In the genomic region with DNA sequence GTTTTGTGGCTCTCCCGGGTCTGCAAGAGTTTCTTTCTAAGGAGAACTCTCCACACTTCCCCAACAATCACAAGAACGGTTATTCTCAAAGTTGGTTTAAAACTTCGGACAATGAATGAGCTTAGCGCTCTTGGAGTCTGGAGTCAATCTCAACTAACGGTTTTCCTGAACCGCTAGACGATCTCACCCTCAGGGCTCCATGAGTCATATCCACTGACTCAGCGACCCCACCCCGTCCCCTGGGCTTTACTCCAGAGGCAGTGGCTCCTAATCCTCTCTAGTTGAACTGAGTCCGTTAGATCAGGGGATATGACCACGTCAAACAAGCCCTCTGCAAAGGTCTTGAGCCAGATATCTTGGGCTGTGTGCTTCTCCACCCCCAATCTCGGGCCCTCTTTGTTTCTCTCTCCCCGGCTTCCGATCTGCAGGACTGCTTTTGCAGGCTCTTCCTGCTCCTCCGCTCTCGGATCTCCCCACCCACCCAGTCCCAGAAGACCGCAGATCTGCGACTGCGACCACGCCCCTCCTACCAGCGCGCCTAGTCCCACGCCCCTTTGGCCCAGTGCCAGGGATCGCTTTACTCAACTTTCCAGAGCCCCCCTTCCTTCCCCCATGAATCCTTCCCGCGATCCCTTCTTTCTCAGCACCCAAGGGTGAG, we compare ENCODE assay signal across 8 mouse cellular contexts. TPM values are rescaled to one million over a fixed set of nuclear protein-coding genes. Genes with fewer than 3 reads are reported as not detected.
DNase-seq lines count a peak whose midpoint lies in the region; ATAC-seq and TF ChIP-seq lines count a peak whose summit lies in the region.

A gene (plus strand): TSS at position 520 of the 658 bp plus-strand sequence.

- peaks cover 18% of the 10 kb centered on the region; the same call in 1 of the 2 replicates for H3K4me1 ChIP-seq in hindbrain, embryonic 14.5 days (replicated peaks; ENCODE audit: control insufficient read depth, insufficient read depth, low read length)

- peak within 1 kb of the TSS; percentile 74 for H3K4me3 ChIP-seq in hindbrain, embryonic 14.5 days (replicated peaks; ENCODE audit: low read length)
- peak within 1 kb of the TSS; percentile 52 for H3K4me3 ChIP-seq in left cerebral cortex, adult 2 months

- DNase-seq in ZHBTc4 (ENCODE audit: low read depth, low spot score) = peak; percentile 96
- DNase-seq in cerebellum, postnatal 14 days = peak; percentile 81 to 87
- peak; percentile 24 to 33 for DNase-seq in frontal cortex, postnatal 25 days (ENCODE audit: low spot score in 2 of 2)
- peak; percentile 87 for DNase-seq in hindbrain, embryonic 14.5 days (ENCODE audit: low spot score)
- DNase-seq in left cerebral cortex, adult 2 months (ENCODE audit: extremely low spot score in 1 of 2, low spot score in 2 of 2) = peak; percentile 37 to 54
- peak; percentile 10 to 30 for DNase-seq in right cerebral cortex, postnatal 36 days (ENCODE audit: low spot score in 2 of 2)
- peak; percentile 91 for DNase-seq in yolk sac, embryonic 10.5 days (ENCODE audit: low spot score)

- TF ChIP-seq CTCF in left cerebral cortex, adult 2 months (IDR thresholded peaks at IDR 0.05) = no peak

- no peaks in the 10 kb centered on the region for H3K9me3 ChIP-seq in hindbrain, embryonic 14.5 days (ENCODE audit: control insufficient read depth, low read length)

- no peaks in the 10 kb centered on the region for H3K27me3 ChIP-seq in hindbrain, embryonic 14.5 days (ENCODE audit: control insufficient read depth, insufficient read depth, low read length)

- under 1% methylated on average over 26 of the region's 26 CpGs for WGBS in hindbrain, embryonic 14.5 days

- peak within 1 kb of the TSS; percentile 85 for H3K4me2 ChIP-seq in hindbrain, embryonic 14.5 days (replicated peaks)

- H3K27ac ChIP-seq in hindbrain, embryonic 14.5 days = peak within 1 kb of the TSS; percentile 91
- H3K27ac ChIP-seq in left cerebral cortex, adult 2 months = peak within 1 kb of the TSS; percentile 76

- H3K9ac ChIP-seq in hindbrain, embryonic 14.5 days = peak within 1 kb of the TSS; percentile 80

- ATAC-seq in hindbrain, embryonic 14.5 days (ENCODE audit: low FRiP score) = peak; percentile 90
- peak; percentile 43 for ATAC-seq in megakaryocyte, adult 5-6 weeks (ENCODE audit: poor library complexity, severe bottlenecking)

- intact Hi-C loops in left cerebral cortex, adult 2 months (cut with DNase I) = loop anchor here (10.0 kb wide), 1 partner anchor 279 kb away; no protein-coding TSS in a partner anchor

- peaks cover 14% of the 10 kb centered on the region for H3K36me3 ChIP-seq in hindbrain, embryonic 14.5 days (replicated peaks; ENCODE audit: control insufficient read depth, insufficient read depth)

RNA-seq across cellular contexts. Expression of the gene that starts here (rescaled TPM):
- polyA plus RNA-seq in hindbrain, embryonic 14.5 days (2014; fragmentation: Nextera tagmentation; extraction: Ambion mirVana) = 448 TPM in 2 replicates
- total RNA-seq in left cerebral cortex, adult 2 months (2021) = 10 to 100 TPM; 54.3 to 55.5 TPM
- 3,013 and 3,476 TPM in 2 replicates for total RNA-seq in megakaryocyte, adult 5-6 weeks (2015)
- 2,898 and 3,189 TPM in 2 replicates for total RNA-seq in megakaryocyte, adult 5-6 weeks (2017)

Comparison
In these comparisons a context has a peak if more than half of its experiments do, and no peak if none do; other contexts are left out.
1. Peak in every context shown above with its lines: DNase-seq, ATAC-seq, H3K4me3 ChIP-seq and H3K27ac ChIP-seq.
2. RNA of the gene that starts here (total RNA-seq): 2,898 to 3,476 TPM in megakaryocyte, adult 5-6 weeks; 54.3 to 55.5 TPM in left cerebral cortex, adult 2 months; every median in the first group is over 10 times any median in the second.
3. DNase-seq: peak in every context shown above with its lines; median percentile 96 in ZHBTc4; 91 in yolk sac, embryonic 10.5 days; 87 in hindbrain, embryonic 14.5 days; 84 in cerebellum, postnatal 14 days; 46 in left cerebral cortex, adult 2 months; 28 in frontal cortex, postnatal 25 days; 20 in right cerebral cortex, postnatal 36 days.